Mouse (Mus musculus) adrenal gland, postnatal 14 days (tissue): Measurements from ENCODE around the gene Parp8. TPM values are rescaled to one million over a fixed set of nuclear protein-coding genes. Genes with fewer than 3 reads are reported as not detected.

Experiments
- DNase-seq: peaks from one replicate; pipeline ENCODE4 v3.0.0; 2021; ENCODE audit warnings: mixed read lengths
- long read RNA-seq, 2 experiments: library from polyadenylated mRNA; stranded (forward); transcript quantifications; one replicate each; pipeline ENCODE4 v2.0.0; 2021
- total RNA-seq: library from RNA; stranded (reverse); gene quantifications from 2 replicates; pipeline ENCODE4 v1.2.3, GENCODE M21; 2021

Parp8 gene
- total RNA-seq, result 9.2 and 12.2 TPM in 2 replicates
- long read RNA-seq, experiment 1, partial matches to known transcripts, result 5 of 8 reads
- long read RNA-seq, experiment 1, other reads (novel, unspliced or antisense), result 1 of 8 reads
- long read RNA-seq, experiment 2, partial matches to known transcripts, result 2 of 4 reads
- long read RNA-seq, experiment 2, other reads (novel, unspliced or antisense), result 2 of 4 reads

DNA sequence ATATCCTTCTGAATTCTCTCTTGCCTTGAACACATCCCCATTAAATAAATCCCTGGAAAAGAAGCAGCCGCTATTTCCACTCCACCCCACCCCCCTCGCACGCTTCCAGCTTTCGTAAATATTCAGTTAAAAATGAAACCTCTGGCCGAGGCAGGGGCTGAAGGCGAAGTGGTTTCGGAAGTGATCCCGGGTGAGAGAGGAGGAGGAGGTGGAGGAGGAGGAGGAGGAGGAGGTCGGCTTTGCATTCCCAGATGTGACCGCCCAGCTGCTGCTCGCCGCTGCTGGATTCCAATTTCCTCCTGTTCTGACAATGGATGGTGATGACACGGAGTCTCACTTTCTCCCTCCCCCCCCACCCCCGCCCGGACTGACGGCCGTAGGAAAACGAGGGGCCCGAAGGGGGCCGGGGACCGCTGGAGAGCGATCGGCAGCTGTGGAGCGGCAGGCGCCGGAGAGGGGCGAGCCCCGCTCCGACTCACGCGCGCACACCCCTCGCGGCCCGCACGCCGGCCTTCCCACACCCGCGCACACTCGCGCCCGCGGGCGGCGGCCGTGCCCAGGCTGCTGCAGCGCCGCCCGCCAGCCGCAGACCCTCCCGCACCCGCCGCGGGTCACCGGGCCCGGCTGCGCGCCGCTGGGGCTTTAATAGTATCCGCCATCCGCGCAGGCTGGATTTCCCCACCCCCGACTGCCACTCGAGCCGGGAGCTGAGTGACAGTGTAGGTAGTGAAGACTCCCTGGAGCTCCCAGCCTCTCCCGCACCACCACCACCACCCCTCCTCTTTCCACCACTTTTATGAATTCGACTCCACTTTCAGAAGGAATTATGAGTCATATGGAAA is at the start of gene Parp8:
Gene Parp8 (minus strand): TSS at position 312 of the 842 bp plus-strand sequence.
- peak; percentile 68 for DNase-seq

DNA sequence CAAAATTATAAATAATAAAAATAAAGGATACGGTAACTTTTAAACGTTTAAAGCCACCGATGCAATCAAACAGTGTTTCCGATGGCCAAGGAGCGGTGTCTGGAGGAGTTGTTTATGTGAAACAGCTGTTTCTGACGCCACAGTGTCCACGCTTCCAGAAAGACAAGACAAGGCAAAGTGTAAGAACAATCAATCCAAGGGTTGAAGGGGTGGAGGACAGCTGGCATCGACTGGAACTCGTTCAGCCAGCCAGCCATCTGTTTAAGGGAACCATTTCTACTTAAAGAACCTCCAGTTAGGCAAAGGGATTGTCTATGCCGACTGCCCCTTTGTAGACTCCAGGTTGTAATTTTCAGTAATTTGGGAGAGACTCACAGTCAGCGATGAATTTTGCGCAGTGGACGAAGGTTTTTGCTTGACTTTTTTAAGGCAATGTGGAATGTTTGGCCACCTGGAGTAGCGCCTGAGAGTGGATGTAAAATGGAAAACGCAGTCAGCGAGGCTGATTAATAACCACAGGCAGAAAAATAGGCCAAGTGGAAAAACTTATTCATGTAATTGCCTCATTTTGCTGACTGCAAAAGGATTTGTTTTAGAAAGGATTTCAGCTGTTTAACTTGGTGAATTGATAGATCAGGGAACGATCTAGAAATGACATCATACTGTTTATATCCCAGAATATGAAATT is 37.4 kb upstream of the Parp8 start:
- DNase-seq, result no peak

DNA sequence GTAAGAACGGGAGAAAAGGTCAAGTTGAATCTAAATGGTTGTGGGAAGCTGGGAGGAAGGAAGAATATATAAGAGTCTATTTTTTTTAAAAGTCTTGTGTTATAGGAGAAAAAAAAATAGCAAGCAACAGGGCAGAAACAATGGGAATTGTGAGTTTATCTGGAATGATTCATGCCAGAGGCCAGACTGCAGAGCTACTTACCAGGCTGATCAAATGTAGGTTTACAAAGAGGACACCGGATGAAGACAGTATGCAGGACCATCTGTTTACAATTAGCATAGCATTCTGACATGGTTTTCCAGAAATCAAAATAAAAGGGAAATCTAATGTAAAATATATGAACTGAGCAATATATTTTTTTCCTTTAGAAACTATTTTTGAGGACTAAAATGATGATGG is 31.1 kb upstream of the Parp8 start:
- no peak for DNase-seq

DNA sequence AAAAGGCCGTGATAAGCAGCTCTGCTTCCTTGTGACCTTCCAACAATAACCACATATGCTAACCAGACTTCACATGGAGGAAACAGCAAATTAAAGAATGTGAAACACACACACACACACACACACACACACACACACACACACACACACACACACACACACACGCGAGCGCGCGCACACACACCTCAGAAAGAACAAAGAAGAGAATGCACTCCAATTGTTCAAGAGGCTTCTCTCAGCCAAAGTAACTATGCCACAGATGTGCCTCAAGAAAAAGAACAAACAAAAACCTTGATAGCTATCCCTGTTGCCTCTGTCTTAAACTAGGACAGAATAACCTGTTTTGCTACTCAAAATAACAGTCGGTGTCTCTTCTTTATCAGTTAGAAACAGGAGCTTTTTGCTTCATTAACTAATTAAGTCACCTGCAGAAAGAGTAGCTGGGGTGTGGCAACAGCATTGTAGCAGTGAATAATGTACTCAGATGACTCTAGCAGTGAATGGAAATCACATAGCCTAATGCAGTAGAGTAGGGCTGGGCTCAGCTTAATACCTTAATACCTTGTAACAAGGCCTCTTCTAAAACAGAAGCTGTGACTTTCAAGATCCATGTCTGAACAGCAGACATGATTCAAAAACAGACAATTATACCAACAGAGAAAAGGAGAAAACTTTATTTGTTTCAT is 29.6 kb upstream of the Parp8 start:
- no peak for DNase-seq

DNA sequence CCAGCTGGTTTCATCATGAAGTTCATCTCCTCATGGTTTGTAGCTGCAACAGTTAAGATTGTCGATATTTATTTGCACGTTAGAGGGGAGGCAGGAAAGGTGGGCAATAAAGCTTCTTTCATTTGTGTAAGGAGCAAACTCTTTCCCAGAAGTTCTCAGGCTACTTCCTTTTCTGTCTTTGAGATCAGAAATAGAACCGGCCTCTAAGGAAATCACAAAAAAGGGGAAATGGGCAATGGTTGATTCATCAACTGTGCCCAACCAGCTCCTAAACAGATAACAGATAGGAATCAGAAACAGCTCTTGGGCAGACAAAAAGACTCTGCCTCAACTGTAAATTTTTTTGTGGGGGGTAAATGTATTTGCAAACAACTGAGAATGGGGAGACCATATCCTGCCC is 27.4 kb upstream of the Parp8 start:
- DNase-seq, result no peak

DNA sequence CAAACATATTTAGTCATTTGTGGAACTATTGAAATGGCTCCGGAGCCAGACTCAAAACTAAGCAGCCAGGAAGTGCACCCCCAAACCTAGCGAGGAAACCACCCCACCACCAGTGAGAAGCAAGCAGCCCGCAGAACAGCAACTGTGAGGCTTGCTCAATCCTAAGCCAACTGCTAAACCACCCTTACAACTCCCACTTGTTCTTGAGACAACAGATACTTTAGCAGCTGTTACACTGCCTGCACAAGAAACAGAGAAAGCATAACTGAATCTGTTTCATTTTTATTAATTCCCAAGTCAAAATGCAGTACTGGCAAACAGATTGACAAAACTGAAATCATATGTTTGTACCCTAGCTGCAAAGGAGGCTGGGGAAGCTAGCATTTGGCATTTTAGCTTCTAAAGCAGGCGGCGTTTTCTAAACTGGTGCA is 23.2 kb upstream of the Parp8 start:
- no peak for DNase-seq

DNA sequence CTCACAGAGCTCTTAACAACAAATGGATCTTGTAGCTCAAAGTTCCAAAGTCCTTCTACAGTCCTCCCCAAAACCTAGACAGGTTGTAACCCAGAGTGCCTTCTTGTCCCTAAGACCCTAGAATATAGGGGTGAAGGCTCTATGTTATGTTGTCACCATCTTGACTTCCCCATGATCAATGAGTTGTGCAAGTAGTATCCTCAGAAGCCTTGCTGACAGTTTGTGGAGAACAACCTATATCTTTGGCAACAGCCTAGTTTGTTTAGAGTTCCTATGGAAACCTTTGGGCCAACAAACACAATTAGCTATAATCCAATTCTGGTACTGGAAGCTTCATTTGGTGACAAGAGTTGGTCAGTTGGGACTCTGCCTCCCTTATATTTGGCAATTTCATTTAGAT is 18.2 kb upstream of the Parp8 start:
- no peak for DNase-seq

DNA sequence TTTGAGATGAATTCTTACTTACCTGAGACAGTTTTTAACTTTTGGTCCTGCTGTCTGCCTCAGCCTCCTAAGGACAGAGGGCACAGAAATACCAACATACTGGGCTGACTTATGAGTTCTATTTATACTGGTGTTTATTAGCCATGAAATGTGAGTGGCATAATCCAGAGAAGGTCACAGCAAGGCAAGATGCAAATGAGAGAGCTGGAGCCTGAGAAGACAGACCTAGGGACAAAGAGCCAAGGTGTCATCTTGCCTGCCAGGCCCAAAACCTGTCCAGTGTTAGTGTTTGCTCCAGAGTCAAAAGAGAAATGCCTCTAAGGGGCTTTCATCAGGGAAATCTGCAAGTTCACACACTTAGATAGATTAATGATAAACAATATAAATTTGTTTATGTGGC is 15.7 kb upstream of the Parp8 start:
- DNase-seq, result no peak

DNA sequence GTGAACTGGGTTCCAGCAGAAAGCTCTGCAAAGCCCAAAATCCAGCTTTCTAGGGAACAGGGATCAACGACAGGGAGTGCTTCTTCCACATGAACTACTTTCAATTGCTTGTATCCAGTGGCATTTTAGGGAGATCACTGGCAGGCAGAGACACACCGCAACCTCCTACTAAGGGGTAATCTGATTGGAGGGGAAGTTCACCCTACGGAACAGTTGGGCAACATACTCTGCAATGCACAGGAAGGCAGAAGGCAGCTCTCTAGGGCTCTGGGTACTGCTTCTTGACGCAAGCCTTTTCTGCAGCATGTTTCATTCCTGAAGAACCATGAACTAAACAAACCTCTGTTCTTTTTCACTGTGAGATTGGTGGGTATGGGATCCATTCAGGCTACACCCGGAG is 10.9 kb upstream of the Parp8 start:
- no peak for DNase-seq

DNA sequence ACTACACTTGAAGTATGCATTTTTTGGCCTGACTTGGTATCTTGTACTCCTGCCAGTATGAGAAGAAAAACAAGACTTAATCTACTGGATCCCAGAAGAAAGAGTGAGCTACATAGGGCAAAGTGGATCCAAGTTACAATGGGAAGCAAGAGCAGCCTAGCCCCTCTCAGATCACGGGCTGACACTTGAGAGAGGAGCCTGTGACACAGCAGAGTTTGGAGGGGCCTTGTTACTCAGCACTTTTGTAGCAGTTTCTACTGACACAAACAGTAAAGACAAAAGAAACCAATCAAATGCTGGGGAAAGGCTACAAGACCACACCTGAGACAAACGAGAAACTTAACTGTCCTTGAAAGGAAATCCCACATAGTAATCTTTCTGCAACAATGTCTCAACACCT is 9.8 kb upstream of the Parp8 start:
- no peak for DNase-seq

DNA sequence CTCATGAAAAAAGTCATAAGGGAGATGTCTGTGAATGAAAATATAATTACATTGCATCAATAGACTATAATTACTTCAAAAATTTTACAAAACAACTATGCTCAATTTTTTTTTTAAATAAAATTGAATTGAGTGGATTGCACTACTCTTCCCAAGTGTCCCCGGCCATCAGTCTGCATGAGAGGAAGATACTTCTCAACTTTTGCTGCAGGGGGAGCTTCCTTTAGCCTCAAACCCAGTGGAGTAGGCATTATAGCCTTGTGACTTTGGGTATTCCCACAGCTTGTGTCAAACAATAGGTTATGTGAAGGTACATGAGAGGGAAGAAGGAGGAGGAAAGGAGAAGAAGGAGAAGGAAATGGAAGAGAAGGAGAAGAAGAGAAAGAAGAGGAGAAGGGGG is 9.3 kb upstream of the Parp8 start:
- DNase-seq, result no peak

DNA sequence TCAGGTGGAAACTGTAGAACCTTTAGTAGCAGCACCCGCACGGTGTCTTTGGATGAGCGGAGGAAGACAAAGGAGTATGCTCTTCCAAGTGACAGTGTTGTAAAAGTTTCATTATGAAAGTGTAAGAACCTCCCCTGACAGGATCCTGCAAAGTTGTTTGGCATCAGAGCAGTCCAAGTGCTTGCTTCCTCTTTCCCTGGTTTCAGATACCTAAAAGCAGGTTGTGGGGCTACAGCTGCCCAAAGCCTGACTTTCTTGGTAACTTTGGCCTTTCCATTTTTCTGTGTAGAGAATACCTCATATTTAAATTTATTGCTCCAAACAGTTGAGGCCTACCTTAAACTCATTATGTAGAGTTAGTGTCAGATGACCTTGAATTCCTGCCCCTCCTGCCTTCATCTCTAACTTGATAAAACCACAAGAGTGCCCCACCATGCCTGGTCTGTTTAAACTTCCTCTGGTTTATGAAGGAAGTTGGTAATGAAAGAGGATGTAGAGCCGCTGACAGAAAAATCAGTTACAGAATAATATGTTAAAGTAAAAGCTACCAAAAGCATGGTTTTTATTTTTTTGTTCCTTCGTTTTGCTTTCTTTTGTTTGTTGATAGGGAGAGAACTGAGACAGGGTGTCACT is 8.5 kb upstream of the Parp8 start:
- DNase-seq, result no peak

DNA sequence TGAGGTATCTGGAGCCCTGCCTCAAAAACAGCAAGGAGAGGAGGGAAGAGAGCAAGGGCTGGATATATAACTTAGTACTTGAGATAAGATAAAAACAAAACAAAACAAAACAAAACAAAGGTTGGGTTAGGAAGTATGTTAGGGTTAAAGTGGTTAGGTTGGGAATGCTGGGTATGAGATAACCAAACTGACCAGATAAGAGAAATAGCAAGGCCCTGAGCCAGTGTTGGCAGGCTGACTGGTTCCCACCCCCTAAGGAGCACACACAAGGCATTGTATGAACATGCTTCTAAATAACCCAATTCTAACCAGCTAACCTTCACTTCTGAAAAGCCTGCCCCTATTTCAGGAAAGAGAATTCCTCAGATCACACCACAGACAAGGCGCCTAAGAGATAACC is 7.1 kb upstream of the Parp8 start:
- no peak for DNase-seq

DNA sequence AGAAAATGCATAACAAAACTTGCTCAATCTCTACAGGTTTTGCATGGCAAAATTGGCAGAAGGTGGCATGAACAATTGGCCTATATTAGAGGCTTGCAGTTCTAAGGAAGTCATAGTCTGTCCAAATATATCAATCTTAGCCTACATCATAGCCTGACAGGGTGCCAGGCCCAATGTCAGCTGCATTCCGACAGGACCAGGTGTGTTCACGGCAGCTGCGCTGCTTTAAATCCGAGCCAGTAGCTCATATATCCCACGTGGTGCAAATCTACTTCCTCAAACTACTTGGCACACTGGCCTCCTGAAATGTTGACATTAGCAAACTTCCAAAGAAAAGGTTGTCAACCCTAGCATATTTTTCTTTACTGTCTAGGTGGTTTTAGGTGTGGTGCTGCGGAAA is 6.2 kb upstream of the Parp8 start:
- no peak for DNase-seq

DNA sequence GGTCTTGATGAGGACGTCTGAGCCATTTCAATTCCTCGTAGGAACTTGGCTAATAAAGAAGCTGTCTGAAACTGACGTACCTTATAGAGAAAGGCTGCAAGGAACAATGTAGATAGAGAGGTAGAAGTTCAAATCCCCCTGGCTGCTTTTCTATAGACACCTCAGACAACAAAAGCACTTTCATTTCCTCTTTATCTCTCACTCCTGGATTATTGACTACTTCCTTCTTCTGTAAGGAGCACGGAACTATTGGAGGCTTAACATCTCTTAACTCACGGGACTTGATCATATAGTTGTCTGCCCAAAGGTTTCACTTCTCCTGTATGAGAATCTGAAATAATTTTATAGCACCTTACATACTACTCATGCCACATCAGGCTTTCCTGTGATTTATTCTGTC is 2.9 kb upstream of the Parp8 start:
- DNase-seq, result no peak

DNA sequence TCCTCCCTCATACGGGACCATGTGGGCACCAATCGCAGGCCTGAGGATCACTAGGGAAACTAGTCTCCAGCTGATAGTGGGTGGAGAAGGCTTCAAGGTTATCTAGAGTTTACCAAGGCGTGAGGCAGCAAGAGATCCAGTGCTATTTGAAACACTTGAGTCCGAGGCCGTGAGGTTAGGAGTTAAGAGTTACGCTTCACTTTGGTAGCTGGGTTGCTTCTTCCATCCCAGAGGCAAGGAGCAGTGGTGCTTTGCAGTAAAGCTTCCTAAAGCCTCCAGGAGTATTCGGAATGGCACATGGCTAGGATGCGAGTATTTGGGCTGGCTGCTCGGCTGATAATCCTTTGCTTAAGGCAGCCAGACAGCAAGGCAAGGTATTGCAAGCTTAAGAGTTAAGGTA is 2.0 kb upstream of the Parp8 start:
- DNase-seq, result no peak

DNA sequence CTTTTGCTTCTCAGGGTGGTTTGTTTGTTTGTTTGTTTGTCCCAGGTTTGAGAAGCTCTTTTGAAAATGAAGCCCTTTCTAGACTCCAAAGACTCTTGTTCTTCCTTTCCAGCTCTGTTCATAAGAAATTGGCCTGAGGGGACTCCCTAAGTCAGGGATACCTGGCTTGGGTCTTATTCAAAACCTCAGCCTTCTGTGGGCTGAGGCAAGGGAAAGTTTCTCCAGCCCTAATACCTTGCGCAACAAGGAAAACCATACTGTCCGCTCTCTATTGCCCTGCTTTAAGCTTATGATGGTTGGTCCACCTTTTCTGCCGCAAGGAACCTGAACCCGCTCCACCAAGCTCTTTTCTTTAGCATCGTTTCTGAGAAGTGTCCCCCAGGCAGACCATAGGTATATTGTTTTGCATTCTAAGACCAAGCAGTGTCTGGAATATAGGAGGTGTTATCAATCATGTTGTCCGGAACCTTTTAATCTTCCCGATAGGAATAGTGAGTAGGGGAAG is 991 bp upstream of the Parp8 start:
- DNase-seq, result no peak

DNA sequence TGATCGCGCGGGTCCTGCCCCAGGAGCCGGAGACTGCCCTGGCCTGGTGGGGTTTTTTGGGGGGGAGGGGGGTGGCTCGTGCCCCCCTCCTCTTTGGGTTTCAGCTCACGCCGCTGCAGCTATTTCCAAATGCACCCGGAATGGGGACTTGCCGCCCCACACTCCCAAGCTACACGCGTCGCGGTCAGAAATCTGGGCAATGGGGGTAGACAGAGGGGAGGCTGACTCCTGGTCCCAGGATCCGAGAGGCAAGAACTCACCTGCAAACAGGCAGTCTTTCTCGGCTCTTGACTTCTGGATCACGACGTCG is 466 bp downstream of the Parp8 start:
- DNase-seq, result no peak

DNA sequence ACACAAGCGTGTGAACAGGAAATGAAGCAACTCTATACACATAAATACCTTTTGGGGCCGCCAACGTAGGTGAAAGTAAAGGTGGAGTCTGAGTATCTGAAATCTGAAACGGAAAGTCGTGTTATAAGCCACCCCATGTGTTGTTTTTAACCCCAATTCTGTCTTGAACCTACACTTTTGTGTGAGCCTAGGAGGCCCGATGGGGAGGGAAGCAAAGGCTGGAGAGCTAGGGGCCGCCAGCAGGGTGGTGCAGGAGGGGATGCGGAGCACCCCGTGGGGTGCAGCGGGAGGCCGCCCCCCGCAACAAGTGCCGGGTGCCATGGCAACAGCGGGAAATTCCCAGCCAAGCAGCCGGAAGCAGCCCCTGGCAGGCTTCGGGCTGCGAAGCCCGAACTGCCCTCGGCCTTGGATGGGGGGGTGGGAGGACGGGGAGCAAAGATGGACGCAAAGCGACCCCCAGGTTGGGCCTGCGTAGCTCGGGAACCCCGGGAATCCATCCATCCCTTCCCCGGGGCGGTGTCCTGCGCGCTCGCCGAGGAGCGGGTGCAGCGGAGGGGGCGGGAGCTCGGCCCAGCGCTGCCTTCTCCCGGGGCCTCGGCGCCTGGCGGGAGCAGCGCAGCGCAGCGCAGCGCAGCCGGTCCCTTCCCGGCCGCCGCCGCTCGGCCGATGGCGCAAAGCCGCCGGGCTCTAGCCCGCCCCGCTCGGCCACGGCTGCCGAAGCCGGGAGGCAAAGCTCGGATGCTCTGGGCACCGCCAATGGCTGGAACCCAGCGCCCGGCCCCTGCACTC is 1.0 kb downstream of the Parp8 start:
- peak; percentile 79 for DNase-seq

DNA sequence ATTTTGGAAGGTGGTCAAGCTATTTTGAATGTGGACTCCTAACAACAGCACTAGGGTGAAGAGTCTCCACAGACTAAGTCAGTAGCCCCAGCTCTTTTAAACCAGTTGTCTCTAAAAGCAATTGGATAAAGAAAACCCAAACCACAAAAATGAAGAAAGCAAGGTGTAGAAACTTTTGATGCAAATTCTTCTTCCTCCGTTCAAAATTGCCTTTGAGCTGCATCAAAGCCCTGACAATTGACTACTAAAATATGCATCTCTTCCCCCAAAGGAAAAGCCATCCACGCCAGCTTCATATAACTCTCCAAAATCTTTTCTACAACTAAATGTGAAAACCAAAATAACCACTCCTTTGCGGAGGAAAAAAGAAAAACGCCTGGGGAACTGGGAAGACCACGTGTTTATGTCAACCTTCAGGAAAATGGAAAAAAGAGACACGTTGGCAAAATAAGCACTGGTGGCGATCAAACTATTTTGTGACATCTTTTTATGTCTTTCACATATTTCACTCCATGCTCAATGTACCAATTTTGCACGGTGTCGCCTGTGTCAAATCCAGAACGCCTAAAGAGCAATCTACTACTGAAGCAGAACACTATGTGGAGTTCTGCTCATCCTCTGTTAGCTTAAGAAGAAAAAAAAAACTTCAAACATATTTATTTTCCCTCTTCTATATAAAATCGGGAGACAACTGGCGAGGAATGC is 1.8 kb downstream of the Parp8 start:
- DNase-seq, result no peak

DNA sequence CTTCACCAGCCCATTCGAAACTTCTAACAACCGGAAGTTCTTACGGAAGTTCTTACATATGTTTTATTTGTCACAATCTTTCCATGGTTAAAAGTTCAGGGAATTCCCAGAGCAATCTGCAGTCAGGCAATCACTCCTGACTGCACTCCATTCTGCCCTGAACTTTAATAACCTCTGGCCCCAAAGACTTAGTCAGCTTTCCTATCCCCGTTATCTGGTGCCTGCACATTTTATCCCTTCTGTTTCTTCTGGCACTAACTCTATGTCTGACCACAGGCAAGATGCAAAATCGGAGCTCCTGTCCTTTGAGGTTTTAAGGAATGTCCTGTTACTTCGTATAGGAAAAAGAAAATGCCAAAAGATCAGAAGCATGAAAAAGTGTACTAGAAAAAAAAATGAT is 4.7 kb downstream of the Parp8 start:
- DNase-seq, result no peak
